Mouse (Mus musculus): Measurements from ENCODE around the gene Prpf38a.

The Prpf38a gene

GRCm38 (mm10) chr4:108578840-108579742 is at the start of gene Prpf38a, which contains the start of gene Orc1:
Gene Prpf38a, minus strand, starts transcription at chr4:108579336.
Gene Orc1, plus strand, starts transcription at chr4:108579423.
- in situ Hi-C loops (cut with MboI; ENCODE audit: unreplicated experiment in 2 of 2): no loop called here

GRCm38 (mm10) chr4:108627066-108627465 is 47.9 kb upstream of the Prpf38a start:
- in situ Hi-C loops (cut with MboI; ENCODE audit: unreplicated experiment in 2 of 2): loop anchor here in 1 of 2 experiments (10.0 kb wide), 1 partner anchor 702 kb away; the partner anchor contains the start of gene Cpt2

GRCm38 (mm10) chr4:108621504-108621903 is 42.4 kb upstream of the Prpf38a start:
- in situ Hi-C loops (cut with MboI; ENCODE audit: unreplicated experiment in 2 of 2): loop anchor here in 1 of 2 experiments (10.0 kb wide), 1 partner anchor 697 kb away; the partner anchor contains the start of gene Cpt2

- in situ Hi-C loops (cut with MboI; ENCODE audit: unreplicated experiment in 2 of 2): loop anchor here in 1 of 2 experiments (10.0 kb wide), 1 partner anchor 696 kb away; the partner anchor contains the start of gene Cpt2
Observed at GRCm38 (mm10) chr4:108620536-108620935, 41.4 kb upstream of the Prpf38a start.

GRCm38 (mm10) chr4:108619587-108620341 is 40.6 kb upstream of the Prpf38a start, which contains the start of gene Cc2d1b:
Gene Cc2d1b, plus strand, starts transcription at chr4:108619940.
- in situ Hi-C loops (cut with MboI; ENCODE audit: unreplicated experiment in 2 of 2): loop anchor here in 1 of 2 experiments (10.0 kb wide), 1 partner anchor 695 kb away; the partner anchor contains the start of gene Cpt2

- in situ Hi-C loops (cut with MboI; ENCODE audit: unreplicated experiment in 2 of 2): no loop called here
Observed at GRCm38 (mm10) chr4:108619165-108619564, 40.0 kb upstream of the Prpf38a start.

- in situ Hi-C loops (cut with MboI; ENCODE audit: unreplicated experiment in 2 of 2): no loop called here
Observed at GRCm38 (mm10) chr4:108618586-108618985, 39.5 kb upstream of the Prpf38a start.

- in situ Hi-C loops (cut with MboI; ENCODE audit: unreplicated experiment in 2 of 2): no loop called here
Observed at GRCm38 (mm10) chr4:108610935-108611334, 31.8 kb upstream of the Prpf38a start.

GRCm38 (mm10) chr4:108608651-108609050 is 29.5 kb upstream of the Prpf38a start:
- in situ Hi-C loops (cut with MboI; ENCODE audit: unreplicated experiment in 2 of 2): no loop called here

- in situ Hi-C loops (cut with MboI; ENCODE audit: unreplicated experiment in 2 of 2): no loop called here
Observed at GRCm38 (mm10) chr4:108601870-108602269, 22.7 kb upstream of the Prpf38a start.

- in situ Hi-C loops (cut with MboI; ENCODE audit: unreplicated experiment in 2 of 2): no loop called here
Observed at GRCm38 (mm10) chr4:108598306-108598705, 19.2 kb upstream of the Prpf38a start.

GRCm38 (mm10) chr4:108595785-108596184 is 16.6 kb upstream of the Prpf38a start:
- in situ Hi-C loops (cut with MboI; ENCODE audit: unreplicated experiment in 2 of 2): no loop called here

- in situ Hi-C loops (cut with MboI; ENCODE audit: unreplicated experiment in 2 of 2): no loop called here
Observed at GRCm38 (mm10) chr4:108593376-108593775, 14.2 kb upstream of the Prpf38a start.

GRCm38 (mm10) chr4:108579743-108580411 is 741 bp upstream of the Prpf38a start:
- in situ Hi-C loops (cut with MboI; ENCODE audit: unreplicated experiment in 2 of 2): no loop called here

GRCm38 (mm10) chr4:108572644-108573043 is 6.5 kb downstream of the Prpf38a start:
- in situ Hi-C loops (cut with MboI; ENCODE audit: unreplicated experiment in 2 of 2): no loop called here

- in situ Hi-C loops (cut with MboI; ENCODE audit: unreplicated experiment in 2 of 2): no loop called here
Observed at GRCm38 (mm10) chr4:108565026-108565425, 14.1 kb downstream of the Prpf38a start.

- in situ Hi-C loops (cut with MboI; ENCODE audit: unreplicated experiment in 2 of 2): no loop called here
Observed at GRCm38 (mm10) chr4:108539701-108540100, 39.4 kb downstream of the Prpf38a start.
